Mouse (Mus musculus): ENCODE data around the gene Cd300lb.

DNA sequence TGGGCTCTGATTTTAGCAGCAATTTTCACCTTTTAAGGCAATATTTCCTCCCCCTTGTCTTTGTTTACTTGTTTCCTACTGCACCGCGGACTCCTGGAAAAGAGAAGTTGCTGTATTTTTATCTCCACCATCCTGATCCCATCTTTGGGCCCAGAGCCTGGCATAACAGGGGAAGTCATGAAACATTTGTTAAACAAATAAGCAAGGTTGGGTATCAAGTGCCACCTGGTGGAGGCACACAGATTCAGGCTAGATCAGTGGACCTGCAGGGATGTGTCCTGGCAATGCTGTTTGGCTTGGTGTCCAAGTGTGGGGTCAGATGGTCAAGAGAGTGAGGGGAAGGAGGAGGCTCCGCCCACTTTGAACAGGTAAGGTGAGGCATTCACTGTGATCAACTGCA lies 57.0 kb downstream of the Cd300lb start:
- no peak for TF ChIP-seq POLR2A (IDR thresholded peaks at IDR 0.05; ENCODE audit: borderline replicate concordance, control insufficient read depth, low read depth, low read length)
- TF ChIP-seq CTCF (IDR thresholded peaks at IDR 0.05; ENCODE audit: control insufficient read depth, insufficient read depth, low read length), result peak; percentile 57
